Mouse (Mus musculus): ENCODE measurements around the gene Cdk17. TPM values are rescaled to one million over a fixed set of nuclear protein-coding genes. Genes with fewer than 3 reads are reported as not detected.
"Not testable (repeated sequence)": the region's sequence is repeated elsewhere in the genome, so short reads cannot be mapped to it uniquely, and the experiment has no call there.

Gene Cdk17
- polyA plus RNA-seq, 1 experiment = 147 TPM

GRCm38 (mm10) chr10:93142600-93143284 lies 17.9 kb upstream of the Cdk17 start:
- no peak for DNase-seq (ENCODE audit: extremely low spot score in 1 of 2, low spot score in 1 of 2)

- no peak for DNase-seq (ENCODE audit: extremely low spot score in 1 of 2, low spot score in 1 of 2)
Observed at GRCm38 (mm10) chr10:93143285-93143985, 17.2 kb upstream of the Cdk17 start.

GRCm38 (mm10) chr10:93143986-93144314 lies 16.7 kb upstream of the Cdk17 start:
- no peak for DNase-seq (ENCODE audit: extremely low spot score in 1 of 2, low spot score in 1 of 2)

- DNase-seq (ENCODE audit: extremely low spot score in 1 of 2, low spot score in 1 of 2) = no peak
Observed at GRCm38 (mm10) chr10:93144579-93144978, 16.1 kb upstream of the Cdk17 start.

DNA sequence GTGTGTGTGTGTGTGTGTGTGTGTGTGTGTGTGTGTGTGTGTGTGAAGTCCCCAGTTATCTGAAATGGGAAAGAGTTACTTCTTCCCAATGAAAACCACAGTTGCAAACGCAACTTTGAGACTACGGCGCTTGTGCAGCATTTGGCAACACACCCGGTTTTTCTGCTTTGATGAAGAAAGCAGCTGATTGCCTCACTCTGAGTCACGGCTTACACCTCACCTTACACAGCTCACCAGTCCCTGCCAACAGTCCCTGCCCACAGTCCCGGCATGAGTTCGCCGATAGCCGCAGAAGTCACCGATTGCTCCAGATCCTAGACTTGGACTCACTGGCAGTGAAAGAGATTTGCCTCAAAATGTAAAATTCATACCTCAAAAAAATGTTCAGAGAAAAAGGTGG lies 15.6 kb upstream of the Cdk17 start:
- peak in 1 of 2 experiments; percentile 74 for DNase-seq (ENCODE audit: extremely low spot score in 1 of 2, low spot score in 1 of 2)

DNA sequence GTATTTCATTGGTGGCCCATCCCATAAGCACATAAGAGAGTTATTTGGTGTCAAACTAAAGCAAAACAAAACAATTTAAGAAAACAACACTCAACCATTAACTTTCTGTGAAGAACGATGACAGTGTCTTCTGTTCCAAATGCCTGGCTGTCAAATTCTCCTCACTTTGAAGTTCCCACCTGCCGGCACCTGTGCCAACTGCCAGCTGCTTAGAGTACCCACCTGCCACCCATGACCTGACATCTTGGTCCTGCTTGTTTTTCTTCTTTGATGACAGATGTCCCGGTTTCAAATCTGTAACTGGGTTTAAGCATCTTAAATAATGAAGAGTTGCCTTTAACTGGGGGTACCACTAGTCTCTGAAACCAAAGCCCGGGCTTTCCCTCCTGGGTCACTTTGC lies 14.1 kb upstream of the Cdk17 start:
- no peak for DNase-seq (ENCODE audit: extremely low spot score in 1 of 2, low spot score in 1 of 2)

- no peak for DNase-seq (ENCODE audit: extremely low spot score in 1 of 2, low spot score in 1 of 2)
Observed at GRCm38 (mm10) chr10:93147691-93148090, 13.0 kb upstream of the Cdk17 start.

DNA sequence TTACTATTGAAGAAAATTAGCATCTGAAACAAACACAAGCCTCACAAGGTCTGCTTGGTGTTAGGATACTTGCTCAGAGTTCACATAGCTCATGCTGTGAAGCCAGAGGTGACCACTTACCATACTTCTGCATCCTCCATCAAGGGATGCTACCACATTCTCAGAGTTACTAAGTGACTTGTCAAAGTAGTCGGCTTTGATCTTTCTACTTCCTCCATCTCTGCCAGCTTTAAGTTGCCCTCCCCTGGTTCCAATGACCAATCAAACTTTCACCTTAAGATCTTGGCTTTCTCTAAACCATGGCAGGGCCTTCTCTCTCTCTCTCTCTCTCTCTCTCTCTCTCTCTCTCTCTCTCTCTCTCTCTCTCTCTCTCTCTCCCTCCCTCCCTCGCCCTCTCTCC lies 11.1 kb upstream of the Cdk17 start:
- no peak for DNase-seq (ENCODE audit: extremely low spot score in 1 of 2, low spot score in 1 of 2)

GRCm38 (mm10) chr10:93151775-93152174 lies 8.9 kb upstream of the Cdk17 start:
- no peak for DNase-seq (ENCODE audit: extremely low spot score in 1 of 2, low spot score in 1 of 2)

DNA sequence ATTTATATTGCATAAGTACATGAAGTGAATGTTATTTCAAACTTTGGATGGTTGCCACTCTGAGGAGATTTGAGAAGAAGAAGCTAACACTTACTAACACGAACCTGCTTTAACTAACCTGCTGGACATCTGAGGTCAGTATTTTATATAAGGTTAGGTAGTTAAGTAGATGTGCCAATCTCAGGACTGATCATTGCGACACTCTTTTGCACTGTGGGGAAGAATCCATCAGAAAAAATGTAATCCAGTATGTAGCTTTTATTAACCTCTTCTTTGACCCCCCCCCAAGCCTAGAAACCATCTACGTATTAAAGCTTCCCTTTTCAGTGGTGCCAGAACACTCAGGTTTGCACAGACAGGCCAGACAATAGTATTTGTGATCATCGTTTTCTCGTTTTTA lies 8.0 kb upstream of the Cdk17 start:
- no peak for DNase-seq (ENCODE audit: extremely low spot score in 1 of 2, low spot score in 1 of 2)

DNA sequence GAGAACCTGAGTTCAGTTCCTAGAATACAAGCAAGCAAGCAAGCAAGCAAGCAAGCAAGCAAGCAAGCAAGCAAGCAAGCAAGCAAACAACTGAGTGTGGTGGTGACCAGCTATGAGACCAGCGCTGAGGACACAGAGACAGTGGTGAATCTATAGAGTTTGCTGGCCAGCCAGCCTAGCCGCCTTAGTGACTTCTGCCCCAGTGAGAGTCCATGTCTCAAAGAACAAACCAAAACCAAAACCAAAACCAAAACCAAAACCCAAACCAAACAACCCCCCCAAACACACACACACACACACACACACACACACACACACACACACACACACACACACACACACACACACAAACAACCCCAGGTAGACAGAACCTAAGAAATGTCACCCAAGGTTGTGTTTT lies 7.3 kb upstream of the Cdk17 start:
- DNase-seq (ENCODE audit: extremely low spot score in 1 of 2, low spot score in 1 of 2) = not testable (repeated sequence)

- no peak for DNase-seq (ENCODE audit: extremely low spot score in 1 of 2, low spot score in 1 of 2)
Observed at GRCm38 (mm10) chr10:93159651-93160496, 801 bp upstream of the Cdk17 start.

DNA sequence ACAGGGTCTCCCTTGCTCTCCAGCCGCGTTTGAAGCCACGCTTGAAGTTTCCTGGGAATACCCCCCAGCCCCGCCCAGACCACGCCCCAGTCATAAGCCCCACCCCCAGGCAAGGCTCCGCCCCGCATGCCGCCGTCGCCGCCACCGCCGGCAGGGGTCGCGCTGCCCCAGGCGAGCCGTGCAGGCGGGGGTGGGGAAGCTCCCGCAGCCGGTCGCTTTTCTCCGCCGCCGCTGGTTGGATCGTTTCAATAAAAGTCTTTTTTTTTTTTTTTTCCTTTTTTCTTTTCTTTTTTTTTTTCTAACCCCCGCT lies 223 bp upstream of the Cdk17 start:
- peak in 1 of 2 experiments; percentile 80 for DNase-seq (ENCODE audit: extremely low spot score in 1 of 2, low spot score in 1 of 2)

DNA sequence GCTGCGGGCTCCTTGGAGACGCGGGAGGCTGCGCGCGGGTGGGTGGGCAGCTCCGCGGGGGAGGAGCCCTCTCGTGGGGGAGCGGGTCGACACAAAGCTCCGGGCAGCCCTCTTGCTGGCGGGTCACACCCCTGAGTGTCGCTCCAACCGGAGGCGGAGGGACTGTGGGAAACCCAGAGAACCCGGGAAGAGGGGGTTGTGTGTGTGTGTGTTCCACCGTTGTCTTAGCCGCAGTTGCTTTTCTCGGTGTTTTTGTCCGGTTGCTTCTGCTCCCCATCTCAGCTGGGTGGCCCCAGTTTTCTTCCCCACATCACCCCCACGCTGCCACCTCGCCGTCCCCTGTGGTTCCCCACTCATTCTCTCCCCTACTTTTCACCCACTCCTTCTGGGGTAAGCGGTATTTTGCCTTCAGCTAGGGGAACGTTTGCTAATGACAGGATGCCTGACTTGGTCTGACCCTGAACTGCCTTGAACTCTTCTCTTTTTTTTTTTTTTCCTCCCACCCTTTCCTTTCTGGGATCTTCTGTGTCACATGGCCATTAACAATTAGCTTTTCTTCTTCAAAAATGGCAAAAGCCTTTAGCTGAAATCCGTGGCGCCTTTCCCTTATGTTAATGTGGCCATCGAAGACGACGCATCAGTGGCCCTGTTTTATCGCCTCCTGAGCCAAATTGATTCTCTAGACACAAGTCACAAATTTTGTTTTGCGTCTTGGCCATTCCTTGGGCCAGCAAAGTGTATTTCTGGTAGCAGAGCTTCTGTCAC lies 1.0 kb downstream of the Cdk17 start:
- peak in 1 of 2 experiments; percentile 51 for DNase-seq (ENCODE audit: extremely low spot score in 1 of 2, low spot score in 1 of 2)

DNA sequence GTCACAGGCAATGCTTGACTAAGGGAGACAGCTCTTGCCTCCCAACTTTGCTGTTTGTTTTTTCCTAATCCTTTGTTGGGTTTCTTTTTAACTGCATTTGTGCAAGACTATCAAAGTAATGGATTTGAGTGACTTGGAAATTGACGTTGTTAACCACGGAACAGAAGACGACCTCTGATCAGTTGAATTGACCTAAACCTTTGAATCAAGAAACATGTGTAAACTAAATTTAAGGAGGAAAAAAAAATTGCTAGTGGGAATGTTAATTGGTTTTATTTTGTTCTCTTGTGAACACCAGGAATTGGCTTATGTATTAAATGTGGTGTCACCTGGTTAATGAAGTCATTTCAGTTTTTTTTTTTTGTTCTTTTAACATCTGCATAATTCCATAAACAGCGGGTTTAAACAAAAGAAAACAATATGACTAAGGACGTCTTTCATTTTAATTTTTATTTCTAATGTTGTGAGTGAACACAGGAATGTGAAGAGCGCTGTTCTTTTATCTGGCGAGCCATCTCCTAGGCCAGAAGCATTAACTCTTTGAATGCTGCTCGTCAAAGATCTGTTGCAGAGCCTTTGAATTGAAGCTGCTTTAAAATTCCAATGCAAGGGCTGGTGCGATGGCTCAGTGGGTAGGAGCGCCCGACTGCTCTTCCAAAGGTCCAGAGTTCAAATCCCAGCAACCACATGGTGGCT lies 1.7 kb downstream of the Cdk17 start:
- DNase-seq (ENCODE audit: extremely low spot score in 1 of 2, low spot score in 1 of 2) = no peak

GRCm38 (mm10) chr10:93162972-93163660 lies 2.4 kb downstream of the Cdk17 start:
- DNase-seq (ENCODE audit: extremely low spot score in 1 of 2, low spot score in 1 of 2) = no peak

GRCm38 (mm10) chr10:93163711-93164488 lies 3.2 kb downstream of the Cdk17 start:
- no peak for DNase-seq (ENCODE audit: extremely low spot score in 1 of 2, low spot score in 1 of 2)

- DNase-seq (ENCODE audit: extremely low spot score in 1 of 2, low spot score in 1 of 2) = no peak
Observed at GRCm38 (mm10) chr10:93165416-93166381, 5.0 kb downstream of the Cdk17 start.
